Mouse (Mus musculus) ES-CJ7 (cell line): ENCODE results near the gene Txlng.

Experiments used
- DNase-seq: peaks from one replicate; pipeline ENCODE4 v3.0.0; 2011; ENCODE audit warnings: low read depth, low spot score

Txlng gene

DNA sequence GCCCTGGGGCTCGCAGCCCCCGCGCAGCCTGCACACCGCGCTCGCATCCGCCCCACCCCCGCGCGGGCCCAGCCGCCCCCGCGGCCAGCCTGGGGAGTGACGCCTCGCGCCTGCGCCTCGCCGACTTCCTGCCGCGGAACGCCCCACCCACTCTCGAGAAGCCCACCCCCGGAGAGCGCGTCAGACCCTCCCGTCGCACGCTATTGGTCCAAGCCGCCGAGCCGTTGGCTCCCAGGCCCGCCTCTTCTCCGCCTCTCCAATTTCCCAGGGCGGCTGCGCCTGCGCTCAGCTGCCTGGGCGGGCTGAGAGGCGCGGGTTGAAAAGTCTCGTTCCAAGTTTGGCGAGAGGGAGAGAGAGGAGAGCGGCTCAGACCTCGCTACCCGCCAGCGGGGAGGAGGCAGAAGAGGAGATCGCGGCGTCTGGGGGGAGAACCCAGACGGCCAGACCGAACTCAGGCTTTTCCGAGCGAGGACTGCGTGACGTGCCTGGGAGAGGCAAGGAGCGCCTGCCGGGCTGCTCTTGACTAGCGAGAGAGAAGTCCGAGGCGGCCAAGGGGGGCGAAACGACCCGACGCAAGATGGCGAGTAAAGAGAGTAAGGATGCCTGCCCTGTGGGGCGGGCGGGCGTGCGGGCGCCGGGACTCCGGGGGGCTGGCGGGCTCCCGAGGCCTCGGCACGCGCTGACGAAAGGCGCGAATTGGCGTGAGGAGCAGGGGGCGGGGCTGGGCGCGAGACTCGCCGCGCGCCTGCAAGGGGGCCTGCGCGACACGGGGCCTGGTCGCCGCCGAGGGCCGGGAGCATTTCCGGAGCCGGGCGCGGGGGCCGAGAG, 68.9 kb downstream of the Txlng start, which contains the start of gene Rbbp7:
Gene Rbbp7, plus strand, starts transcription at position 288 of the 828 bp plus-strand sequence.
- DNase-seq: peak; percentile 90

DNA sequence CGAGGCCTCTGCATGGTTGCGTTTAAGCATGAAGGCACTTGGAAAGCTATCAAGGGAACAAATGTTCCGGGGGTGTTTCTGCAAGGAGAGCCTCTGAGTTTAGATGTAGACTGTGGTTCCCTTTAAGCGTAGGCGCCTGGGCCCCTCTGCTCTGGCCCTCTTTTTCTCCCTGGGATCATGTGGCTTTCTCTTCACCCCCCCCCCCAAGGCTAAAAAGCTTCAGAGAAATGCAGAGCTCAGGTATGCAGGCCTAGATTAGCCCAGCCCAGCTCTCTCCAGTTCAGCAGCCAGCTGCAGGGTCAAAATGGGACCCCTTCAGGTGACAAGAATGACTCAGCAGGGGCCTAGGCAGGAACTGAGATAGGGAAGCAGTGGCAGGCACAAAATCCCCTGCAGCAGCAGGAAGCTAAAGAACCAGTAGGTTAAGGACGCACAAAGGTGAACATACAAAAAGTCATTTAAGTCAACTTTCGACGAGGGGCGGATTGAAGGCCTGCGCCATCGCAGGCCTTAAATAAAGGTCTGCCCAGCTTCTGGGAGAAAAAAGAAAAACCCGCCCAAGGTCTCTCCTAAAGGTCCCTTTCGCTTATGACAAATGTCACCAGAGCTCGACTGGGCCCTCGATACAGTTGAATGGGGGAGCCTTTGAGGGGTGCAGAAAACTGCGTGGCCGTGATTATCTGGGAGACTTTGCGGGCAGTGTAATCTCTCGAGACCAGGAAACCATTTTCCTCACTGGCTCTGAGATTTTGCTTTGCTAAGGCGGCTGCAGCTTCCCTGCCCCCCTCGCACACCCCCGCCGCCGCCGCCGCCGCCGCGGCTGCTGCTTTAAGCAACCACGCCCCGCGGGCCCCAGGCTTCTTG, 69.8 kb downstream of the Txlng start:
- DNase-seq: peak; percentile 65

DNA sequence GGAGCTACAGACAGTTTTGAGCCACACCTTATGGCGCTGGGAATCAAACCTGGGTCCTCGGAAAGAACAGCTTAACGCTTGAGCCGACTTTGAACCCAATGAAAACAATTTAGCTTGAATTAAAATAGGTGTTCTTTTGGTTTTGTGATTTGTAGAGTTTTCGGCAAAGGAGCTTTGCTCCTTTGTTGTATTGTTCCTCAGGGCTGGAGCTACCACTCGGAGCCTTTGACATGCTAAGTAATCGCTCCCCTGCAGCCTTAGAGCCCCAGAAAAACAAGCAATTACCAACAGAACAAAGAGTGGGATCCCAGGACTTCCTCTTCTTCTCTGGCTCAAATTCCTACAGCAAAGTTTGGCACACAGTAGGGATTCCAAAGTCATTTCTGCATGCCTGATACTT, 73.2 kb downstream of the Txlng start:
- peak; percentile 85 for DNase-seq

DNA sequence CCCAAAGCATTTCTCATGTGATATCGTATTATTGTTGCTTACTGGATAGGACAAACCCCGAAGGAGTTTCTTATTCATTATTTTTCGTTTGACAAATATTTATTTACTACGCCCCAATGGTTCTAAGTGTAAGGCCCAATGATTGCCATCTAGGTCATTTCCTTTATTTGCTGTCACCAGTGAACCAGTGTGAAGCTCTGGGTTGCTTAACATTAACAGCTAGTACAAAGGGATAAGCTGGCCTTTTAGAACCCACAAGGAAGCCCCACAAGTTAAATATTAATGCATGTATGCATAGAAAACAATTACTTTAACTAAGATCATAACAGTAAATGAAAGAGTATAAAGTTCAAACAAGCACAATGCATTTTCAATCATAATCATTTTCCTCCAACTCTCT, 74.9 kb downstream of the Txlng start:
- DNase-seq: no peak

DNA sequence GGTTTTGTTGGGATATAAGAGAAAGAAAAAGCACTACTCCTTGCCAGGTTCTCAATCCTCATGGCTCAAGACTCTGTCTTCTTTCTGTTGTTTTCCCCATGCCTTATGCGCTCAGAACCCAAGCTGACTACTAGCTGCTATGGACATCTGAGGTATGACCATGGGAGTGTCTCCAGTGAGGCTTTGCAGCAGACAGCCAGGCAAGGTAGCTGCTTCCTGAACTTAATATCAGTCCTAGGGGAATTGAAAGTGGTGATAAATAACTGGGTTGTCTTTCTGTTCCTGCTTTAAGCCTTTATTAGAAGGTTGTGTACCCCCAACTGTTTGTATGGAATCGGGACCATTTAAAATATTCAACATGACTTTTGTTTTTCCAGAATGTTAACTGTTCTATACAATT, 76.8 kb downstream of the Txlng start:
- DNase-seq: no peak

DNA sequence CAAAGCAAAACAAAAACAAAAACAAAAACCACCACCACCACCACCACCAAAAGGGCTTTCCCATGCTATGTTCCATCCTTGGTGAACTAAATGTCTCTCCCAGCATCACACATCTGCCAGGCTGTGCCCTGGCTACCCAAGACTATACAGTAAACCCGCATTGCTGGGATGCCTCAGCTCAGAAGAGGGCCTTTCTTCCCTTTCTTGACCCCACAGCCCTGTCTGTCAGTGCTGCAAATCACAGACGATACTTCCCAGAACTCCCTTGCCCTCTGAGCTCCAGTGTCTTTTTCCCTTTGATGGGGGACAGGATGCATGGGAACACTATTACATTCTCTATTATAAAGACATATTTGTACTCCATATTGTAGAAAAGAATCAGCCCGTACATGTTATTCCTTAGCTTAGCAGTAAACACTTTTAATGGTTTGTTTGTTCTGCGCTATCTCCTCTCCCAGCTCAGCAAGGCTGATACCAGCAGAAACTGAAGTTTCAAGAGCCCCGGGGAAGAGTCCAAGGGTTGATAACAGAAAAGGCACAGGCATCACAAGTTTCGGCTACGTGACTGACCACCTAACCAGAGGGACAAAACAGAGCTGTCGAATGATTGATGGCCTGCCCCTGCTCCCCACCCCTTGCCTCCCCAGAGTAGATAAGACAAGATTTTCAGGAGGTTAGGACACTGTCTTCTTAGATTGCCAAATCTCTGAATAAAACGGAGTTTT, 80.4 kb downstream of the Txlng start:
- no peak for DNase-seq

DNA sequence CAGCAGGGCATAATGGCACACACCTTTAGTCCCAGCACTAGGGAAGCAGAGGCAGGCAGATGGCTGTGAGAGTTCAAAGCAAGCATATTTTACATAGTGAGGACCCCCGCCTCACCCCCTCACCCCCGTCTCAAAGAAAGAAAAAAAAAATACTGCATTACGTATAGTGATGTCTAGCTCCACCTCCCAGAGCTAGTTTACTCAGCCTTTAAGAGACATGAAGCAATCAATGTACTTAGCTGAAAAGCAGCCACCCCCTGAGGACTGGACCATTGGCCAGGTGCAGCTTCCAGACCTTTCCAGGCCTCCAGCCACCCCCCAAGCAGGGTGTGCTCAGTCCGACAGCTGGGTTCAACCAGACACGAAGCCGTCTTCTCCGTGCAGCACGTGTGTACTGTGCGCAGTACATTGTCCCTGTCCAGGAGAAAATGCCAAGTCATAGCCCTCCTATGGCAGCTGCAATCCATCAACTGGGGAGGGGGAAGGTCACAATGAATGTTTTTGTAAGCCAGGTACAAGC, 93.1 kb downstream of the Txlng start:
- peak; percentile 22 for DNase-seq

DNA sequence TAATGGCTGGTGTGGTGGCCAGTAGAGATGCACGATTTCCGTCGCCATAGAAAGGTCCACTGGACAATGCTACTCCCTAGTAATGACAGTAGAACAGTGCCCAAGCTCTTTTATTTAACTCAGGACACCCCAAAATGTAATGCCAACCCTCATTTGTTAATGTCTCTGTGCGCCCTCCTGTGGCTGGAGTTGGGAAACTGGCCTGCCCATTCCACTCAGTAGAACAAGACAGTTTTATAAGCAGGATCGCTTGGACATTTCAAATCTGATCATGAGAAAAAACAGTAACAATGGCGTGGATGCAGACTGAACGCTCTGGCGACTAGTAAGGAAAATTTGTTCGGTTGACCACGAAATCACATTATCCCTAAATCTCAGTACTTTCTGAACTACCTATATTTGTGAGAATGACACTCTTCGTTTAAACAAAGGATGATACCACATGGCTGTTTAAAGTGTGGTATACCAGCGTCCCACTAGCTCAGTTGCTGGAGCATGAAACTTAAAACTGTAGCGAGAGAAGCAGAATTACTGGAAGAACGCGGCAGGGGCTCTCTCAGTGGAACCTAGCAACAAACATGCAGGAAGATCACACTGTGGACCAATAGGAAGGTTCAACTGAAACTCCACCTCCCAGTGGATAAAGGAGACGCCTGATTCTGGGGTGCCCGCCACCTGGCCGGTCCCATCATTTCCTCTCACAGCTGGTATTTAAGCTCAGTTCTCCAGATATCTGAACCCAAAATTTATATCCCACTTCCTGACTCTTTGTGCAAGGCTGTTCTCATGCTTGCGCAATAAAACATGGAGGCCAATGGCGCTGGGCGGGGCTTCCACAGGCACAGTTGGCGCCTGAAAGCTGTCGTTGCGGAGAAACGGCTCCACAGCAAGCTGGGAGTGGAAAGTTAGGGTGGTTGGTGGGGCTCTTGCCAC, 94.0 kb downstream of the Txlng start:
- DNase-seq: peak; percentile 40

DNA sequence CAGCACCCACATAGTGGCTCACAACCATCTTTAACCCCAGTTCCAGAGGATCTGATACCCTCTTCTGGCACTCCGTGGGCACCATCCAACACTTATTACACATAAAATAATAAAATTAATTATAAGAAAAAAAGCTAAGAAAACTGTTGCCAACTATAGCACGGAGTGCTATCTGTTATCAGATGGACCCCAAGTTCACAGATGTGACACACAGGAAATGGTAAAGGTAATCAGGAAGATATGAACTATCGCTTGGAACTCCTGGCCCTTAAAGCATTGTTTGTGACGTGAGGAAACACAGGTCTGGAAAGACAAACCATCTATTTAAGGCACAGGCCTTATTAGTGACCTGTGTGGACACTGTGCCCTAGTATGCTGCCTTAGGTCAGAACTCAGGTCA, 99.2 kb downstream of the Txlng start:
- no peak for DNase-seq
